Mouse (Mus musculus) liver, embryonic 14.5 days (tissue): Measurements from ENCODE around the gene Fam163b. TPM values are rescaled to one million over a fixed set of nuclear protein-coding genes. Genes with fewer than 3 reads are reported as not detected.

Experiments
- ATAC-seq: fragments of 200-750 bp; cut with Nextera tagmentation; 2 replicates; pipeline ENCODE4 v1.8.0; 2017; ENCODE audit warnings: moderate number of reproducible peaks, mild to moderate bottlenecking, moderate library complexity; ENCODE audit not compliant: insufficient read depth
- DNase-seq, 3 experiments: peaks; one replicate each; pipeline ENCODE4 v3.0.0-alpha.2; 2012 to 2013; ENCODE audit warnings: low read depth in 3 of 3, low spot score in 3 of 3
- H3K27ac ChIP-seq: fragments of 300-500 bp; sonication (generic); 2 replicates; pipeline ENCODE4 v1.5.1; 2014; ENCODE audit warnings: moderate library complexity, mild to moderate bottlenecking, control low read depth, inconsistent platforms
- H3K27me3 ChIP-seq: fragments of 300-500 bp; sonication (generic); 2 replicates; pipeline ENCODE4 v1.6.1; 2014; ENCODE audit warnings: mild to moderate bottlenecking, low read length, moderate library complexity; ENCODE audit not compliant: control insufficient read depth, insufficient read depth
- H3K36me3 ChIP-seq: fragments of 300-500 bp; sonication (generic); replicated peaks from 2 replicates; pipeline ENCODE4 v1.6.1; 2014; ENCODE audit warnings: low read depth; ENCODE audit not compliant: control insufficient read depth, insufficient read depth
- H3K4me1 ChIP-seq, 2 experiments: fragments of 200-500 bp in 1 of 2; fragments of 300-500 bp in 1 of 2; sonication (generic) in 1 of 2; replicated peaks; 2 replicates each; pipeline ENCODE4 v1.6.1; 2012 to 2014; ENCODE audit warnings: antibody characterized with exemption in 1 of 2, inconsistent platforms in 1 of 2, low read length in 1 of 2; ENCODE audit not compliant: control insufficient read depth in 2 of 2, insufficient read depth in 2 of 2
- H3K4me2 ChIP-seq: fragments of 300-500 bp; sonication (generic); 2 replicates; pipeline ENCODE4 v1.6.1; 2014; ENCODE audit warnings: low read depth, mild to moderate bottlenecking, control low read depth, moderate library complexity
- H3K4me3 ChIP-seq, 2 experiments: fragments of 200-500 bp in 1 of 2; fragments of 300-500 bp in 1 of 2; sonication (generic) in 1 of 2; 2 replicates each; pipeline ENCODE4 v1.5.1; 2012 to 2014; ENCODE audit warnings: low read depth in 2 of 2, low read length in 2 of 2, mild to moderate bottlenecking in 2 of 2, control low read depth in 1 of 2, inconsistent platforms in 1 of 2, moderate library complexity in 1 of 2; ENCODE audit not compliant: insufficient read depth in 1 of 2
- H3K9ac ChIP-seq: fragments of 300-500 bp; sonication (generic); replicated peaks from 2 replicates; pipeline ENCODE4 v1.6.1; 2014; ENCODE audit warnings: mild to moderate bottlenecking, control low read depth, moderate library complexity
- H3K9me3 ChIP-seq: fragments of 300-500 bp; sonication (generic); 2 replicates; pipeline ENCODE4 v1.6.1; 2016; ENCODE audit warnings: low read length, mixed read lengths; ENCODE audit not compliant: control insufficient read depth
- CTCF ChIP-seq: IDR thresholded peaks from 2 replicates; pipeline ENCODE4 v1.5.1; 2016; ENCODE audit warnings: antibody characterized with exemption, low read depth, control low read depth
- EP300 ChIP-seq: IDR thresholded peaks from 2 replicates; pipeline ENCODE4 v1.6.1; 2016; ENCODE audit warnings: antibody characterized with exemption, low read depth
- WGBS: fragments of 180-500 bp; shearing (Covaris S2); extraction: QIAGEN DNeasy Blood & Tissue Kit; methylation state at CpG from one replicate; pipeline ENCODE4 v1.1.7; 2014; ENCODE audit not compliant: insufficient replicate concordance; 5-methylcytosine and 5-hydroxymethylcytosine counted together
- polyA plus RNA-seq, 2 experiments: library from polyadenylated mRNA; depleted of rRNA in 1 of 2; stranded (reverse) in 1 of 2; unstranded in 1 of 2; fragments of >200 nt; fragmentation: Nextera tagmentation in 1 of 2; extraction: Ambion mirVana in 1 of 2; gene quantifications; 2 replicates each; pipeline versions ENCODE4 v1.2.1 to v1.2.3; 2012 to 2014

The Fam163b gene
- polyA plus RNA-seq, 2 experiments, result 0.01 TPM; not detected in 1

DNA sequence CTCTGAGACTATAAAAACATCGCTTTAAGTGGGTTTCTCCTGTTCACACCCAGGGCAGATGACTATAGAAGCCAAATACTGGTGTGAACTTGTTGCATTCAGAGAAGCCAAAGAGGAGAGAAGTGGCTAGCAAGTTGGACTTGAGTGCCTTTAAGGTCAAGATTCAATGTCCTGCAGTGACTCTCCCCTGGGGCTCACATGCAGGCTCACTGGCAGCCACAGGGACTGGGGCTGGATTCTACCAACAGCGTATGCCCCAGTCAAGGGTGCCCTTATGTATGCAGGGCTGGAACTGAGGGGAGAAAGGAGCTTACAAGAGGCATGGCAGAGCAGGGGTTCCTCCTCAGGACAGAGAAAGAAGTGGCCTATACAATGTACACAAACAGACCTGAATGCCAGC is 22.5 kb downstream of the Fam163b start:
- Histone ChIP-seq H3K4me2 (no peak overlapping the region), H3K4me3 (no peak overlapping the region), H3K4me1 (no peaks in the 10 kb centered on the region), H3K27me3 (no peaks in the 10 kb centered on the region), H3K27ac (no peak overlapping the region), H3K9ac (no peak overlapping the region), H3K9me3 (no peaks in the 10 kb centered on the region), H3K36me3 (no peaks in the 10 kb centered on the region)
- TF ChIP-seq EP300 (no peak), CTCF (no peak)
- DNase-seq (no peak), ATAC-seq (no peak)
- WGBS, result 52% methylated on average over 2 of the region's 2 CpGs

DNA sequence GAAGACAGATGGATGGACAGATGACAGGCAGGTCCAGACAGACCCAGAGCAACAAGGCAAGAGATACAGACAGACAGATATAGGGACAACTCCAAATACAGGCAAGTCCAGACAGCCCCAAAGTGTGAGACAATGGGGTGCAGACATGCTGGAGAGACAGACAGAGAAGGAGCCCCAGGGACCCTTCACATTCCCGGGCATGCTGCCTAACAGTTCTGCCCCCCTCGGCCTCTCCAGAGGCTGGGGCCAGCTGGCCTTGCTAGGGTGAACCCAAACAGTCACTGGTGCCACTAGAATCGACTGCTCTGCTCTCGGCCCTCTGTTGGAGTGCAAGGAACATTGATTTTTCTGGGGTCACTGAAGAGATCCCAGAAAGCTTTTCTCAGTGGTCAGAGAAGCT is 23.8 kb downstream of the Fam163b start:
- 35% methylated on average over 4 of the region's 4 CpGs for WGBS
- Histone ChIP-seq H3K36me3 (no peaks in the 10 kb centered on the region), H3K9ac (no peak overlapping the region), H3K4me3 (no peak overlapping the region), H3K27ac (no peak overlapping the region), H3K27me3 (no peaks in the 10 kb centered on the region), H3K4me2 (no peak overlapping the region), H3K9me3 (no peaks in the 10 kb centered on the region), H3K4me1 (no peaks in the 10 kb centered on the region)
- ATAC-seq, result no peak
- no peak for DNase-seq
- TF ChIP-seq CTCF (no peak), EP300 (no peak)

DNA sequence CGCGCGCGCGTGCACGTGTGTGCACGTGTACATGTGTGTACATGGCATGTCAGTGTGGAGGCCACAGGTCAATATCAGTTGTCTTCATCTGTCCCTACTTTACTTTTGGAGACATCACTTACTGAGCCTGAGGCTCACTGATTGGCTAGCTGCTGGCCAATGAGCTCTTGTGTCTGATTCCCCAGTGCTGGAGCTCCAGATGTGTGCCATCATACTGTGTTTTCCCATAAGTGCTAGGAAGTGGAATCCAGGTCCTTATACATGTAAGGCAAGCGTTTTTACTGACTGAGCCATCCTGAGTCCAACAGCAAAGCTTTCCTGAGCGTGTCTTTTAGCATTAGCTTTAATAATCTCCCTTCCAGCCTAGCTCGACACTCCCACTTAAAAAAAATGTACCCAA is 28.1 kb downstream of the Fam163b start:
- Histone ChIP-seq H3K27me3 (no peaks in the 10 kb centered on the region), H3K4me3 (no peak overlapping the region), H3K36me3 (no peaks in the 10 kb centered on the region), H3K27ac (no peak overlapping the region), H3K4me2 (no peak overlapping the region), H3K9ac (no peak overlapping the region), H3K4me1 (no peaks in the 10 kb centered on the region), H3K9me3 (no peaks in the 10 kb centered on the region)
- 77% methylated on average over 10 of the region's 10 CpGs for WGBS
- ATAC-seq (no peak), DNase-seq (no peak)
- no peak for TF ChIP-seq EP300
- no peak for TF ChIP-seq CTCF

DNA sequence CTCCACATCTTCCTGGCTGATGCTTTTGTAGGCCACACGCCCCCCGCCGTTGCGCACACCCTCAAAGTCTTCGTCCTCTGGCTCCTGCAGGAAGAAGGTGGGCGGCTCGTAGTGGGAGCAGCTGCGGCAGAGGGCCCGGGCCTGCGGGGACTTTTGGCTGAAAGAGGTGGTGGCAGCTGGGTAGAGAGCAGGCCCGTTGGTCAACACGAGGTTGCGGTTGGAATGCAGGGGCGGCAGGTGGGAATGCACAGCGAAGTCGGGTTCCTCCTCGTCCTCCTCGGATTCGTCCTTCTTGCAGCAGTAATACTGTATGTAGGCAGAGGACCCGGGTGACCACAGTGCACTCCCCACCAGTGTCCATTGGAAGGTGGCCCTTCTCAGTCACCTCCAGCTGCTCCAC is 29.7 kb downstream of the Fam163b start:
- Histone ChIP-seq H3K9me3 (no peaks in the 10 kb centered on the region), H3K4me2 (no peak overlapping the region), H3K4me3 (no peak overlapping the region), H3K27ac (no peak overlapping the region), H3K4me1 (no peaks in the 10 kb centered on the region), H3K36me3 (no peaks in the 10 kb centered on the region), H3K9ac (no peak overlapping the region), H3K27me3 (no peaks in the 10 kb centered on the region)
- no peak for ATAC-seq
- WGBS, result 72% methylated on average over 20 of the region's 20 CpGs
- no peak for DNase-seq
- TF ChIP-seq CTCF, result no peak
- no peak for TF ChIP-seq EP300

DNA sequence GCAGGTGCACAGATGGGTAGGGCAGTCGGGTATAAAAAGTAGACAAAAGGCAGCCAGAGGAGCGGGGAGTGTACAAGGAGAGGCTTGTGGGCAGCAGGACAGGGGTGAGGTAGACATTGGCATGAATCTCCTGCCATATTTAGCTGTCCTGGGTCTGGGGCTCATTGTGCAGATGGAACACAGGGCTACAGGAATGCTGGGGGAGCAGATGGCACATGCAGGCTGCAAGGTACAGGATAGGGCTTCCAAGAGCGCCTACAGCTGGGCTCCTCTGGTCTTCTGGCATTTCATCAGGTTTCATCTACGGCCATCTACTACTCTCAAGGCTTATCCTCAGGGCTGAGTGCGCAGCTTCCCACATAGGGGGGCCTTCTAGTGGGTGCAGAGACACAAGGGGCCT is 33.2 kb downstream of the Fam163b start:
- DNase-seq, result no peak
- no peak overlapping the region for H3K27ac ChIP-seq
- no peak overlapping the region for H3K4me3 ChIP-seq
- TF ChIP-seq CTCF (no peak), EP300 (no peak)
- H3K27me3 ChIP-seq, result no peaks in the 10 kb centered on the region
- no peaks in the 10 kb centered on the region for H3K9me3 ChIP-seq
- no peak overlapping the region for H3K9ac ChIP-seq
- no peak overlapping the region for H3K4me2 ChIP-seq
- no peaks in the 10 kb centered on the region for H3K4me1 ChIP-seq
- no peaks in the 10 kb centered on the region for H3K36me3 ChIP-seq
- WGBS, result 63% methylated on average over 5 of the region's 5 CpGs
- no peak for ATAC-seq
